8 mouse cellular contexts compared by ENCODE assay signal in the genomic region with DNA sequence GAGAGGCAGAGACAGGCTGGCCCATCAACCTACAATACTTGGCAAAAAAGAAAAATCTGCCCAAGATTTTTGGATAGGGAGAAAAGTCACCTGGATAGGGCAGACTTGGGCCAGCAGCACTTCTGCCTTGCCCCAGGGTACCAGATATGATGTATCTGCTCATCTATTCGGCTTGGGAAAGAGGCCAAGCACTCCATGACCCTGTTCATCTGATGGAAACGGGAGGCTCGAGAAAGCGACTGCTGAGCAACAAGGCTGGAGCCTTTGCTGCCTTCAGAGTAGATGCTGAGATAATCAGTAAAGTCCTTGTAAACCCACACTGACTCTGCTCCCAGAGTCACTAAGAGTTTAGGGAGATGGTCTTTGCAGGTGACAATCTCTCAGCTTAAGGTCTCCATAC. TPM values are rescaled to one million over a fixed set of nuclear protein-coding genes. Genes with fewer than 3 reads are reported as not detected.
DNase-seq lines count a peak whose midpoint lies in the region; ATAC-seq and TF ChIP-seq lines count a peak whose summit lies in the region.

No protein-coding gene starts in this region.

- peaks cover 31% of the 10 kb centered on the region for H3K36me3 ChIP-seq in liver, adult 2 months (ENCODE audit: control insufficient read depth, insufficient read depth, low read length)
- peaks cover 19% of the 10 kb centered on the region for H3K36me3 ChIP-seq in intestine, embryonic 15.5 days
- peaks cover 8% of the 10 kb centered on the region; the same call in 1 of the 2 replicates for H3K36me3 ChIP-seq in neural tube, embryonic 14.5 days (ENCODE audit: control insufficient read depth, insufficient read depth, low read length)

- peaks cover 18% of the 10 kb centered on the region for H3K4me1 ChIP-seq in liver, adult 2 months (ENCODE audit: control insufficient read depth, insufficient read depth, low read length)
- H3K4me1 ChIP-seq in embryonic fibroblast, embryonic 13.5 days (ENCODE audit: control insufficient read depth, insufficient read depth, low read length), result peaks cover 4% of the 10 kb centered on the region; the same call in 1 of the 2 replicates
- peaks cover 10% of the 10 kb centered on the region; the same call in 1 of the 2 replicates for H3K4me1 ChIP-seq in intestine, embryonic 15.5 days (replicated peaks)
- H3K4me1 ChIP-seq in neural tube, embryonic 14.5 days (ENCODE audit: control insufficient read depth, insufficient read depth, low read length), result peaks cover 7% of the 10 kb centered on the region; the same call in 1 of the 2 replicates

- WGBS in liver, adult 2 months, result 28% methylated on average over 4 of the region's 4 CpGs
- 82% methylated on average over 4 of the region's 4 CpGs for WGBS in intestine, embryonic 15.5 days
- 73% methylated on average over 4 of the region's 4 CpGs for WGBS in neural tube, embryonic 14.5 days

- TF ChIP-seq CTCF in liver, adult 2 months (IDR thresholded peaks at IDR 0.05; ENCODE audit: low read depth, low read length), result no peak
- TF ChIP-seq CTCF in embryonic fibroblast, embryonic 13.5 days (IDR thresholded peaks at IDR 0.05; ENCODE audit: borderline replicate concordance, insufficient read depth, low read length), result no peak

- no peak for ATAC-seq in intestine, embryonic 15.5 days
- no peak for ATAC-seq in neural tube, embryonic 14.5 days (ENCODE audit: low read depth)

- H3K4me3 ChIP-seq in liver, adult 2 months (ENCODE audit: insufficient read depth, low read depth, low read length), result peak overlapping the region; percentile 66
- H3K4me3 ChIP-seq in embryonic fibroblast, embryonic 13.5 days (ENCODE audit: insufficient read depth, low read length), result peak overlapping the region; percentile 59
- peak overlapping the region; percentile 63 for H3K4me3 ChIP-seq in intestine, embryonic 15.5 days (replicated peaks)
- H3K4me3 ChIP-seq in neural tube, embryonic 14.5 days (ENCODE audit: low read depth, low read length), result peak overlapping the region; percentile 44

- H3K79me2 ChIP-seq in liver, adult 2 months (ENCODE audit: control insufficient read depth, insufficient read depth, low read length), result peaks cover 13% of the 10 kb centered on the region; the same call in 1 of the 2 replicates

- no peaks in the 10 kb centered on the region; the same call in 1 of the 2 replicates for H3K9me3 ChIP-seq in intestine, embryonic 15.5 days
- H3K9me3 ChIP-seq in neural tube, embryonic 14.5 days (ENCODE audit: control insufficient read depth, low read length), result no peaks in the 10 kb centered on the region

- H3K9ac ChIP-seq in liver, adult 2 months (ENCODE audit: low read depth, low read length), result peak overlapping the region; percentile 58
- H3K9ac ChIP-seq in intestine, embryonic 15.5 days, result peak overlapping the region; percentile 65
- H3K9ac ChIP-seq in neural tube, embryonic 14.5 days (replicated peaks; ENCODE audit: low read depth, low read length), result peak overlapping the region; percentile 59

- peak; percentile 37 for DNase-seq in liver, adult 2 months (ENCODE audit: extremely low read depth, low read depth, low spot score)
- no peak for DNase-seq in liver
- no peak for DNase-seq in B cell, adult 2 months
- DNase-seq in thymus, postnatal 10 days (ENCODE audit: low spot score in 2 of 2), result no peak
- no peak for DNase-seq in left cerebral cortex, adult 9 months (ENCODE audit: low spot score in 2 of 2)

- peak overlapping the region; percentile 75 for H3K27ac ChIP-seq in liver, adult 2 months (replicated peaks; ENCODE audit: insufficient read depth, low read depth, low read length)
- H3K27ac ChIP-seq in embryonic fibroblast, embryonic 13.5 days (ENCODE audit: insufficient read depth, low read length), result no peak overlapping the region
- no peak overlapping the region for H3K27ac ChIP-seq in intestine, embryonic 15.5 days
- peak overlapping the region; percentile 61; the same call in 1 of the 2 replicates for H3K27ac ChIP-seq in neural tube, embryonic 14.5 days (ENCODE audit: low read depth, low read length)

- H3K4me2 ChIP-seq in intestine, embryonic 15.5 days (replicated peaks), result peak overlapping the region; percentile 65
- peak overlapping the region; percentile 75 for H3K4me2 ChIP-seq in neural tube, embryonic 14.5 days (ENCODE audit: low read depth, low read length)

- no peak for TF ChIP-seq POLR2A in liver, adult 2 months (IDR thresholded peaks at IDR 0.05; ENCODE audit: extremely low read depth, insufficient read depth, low read length)
- no peak for TF ChIP-seq POLR2A in embryonic fibroblast, embryonic 13.5 days (IDR thresholded peaks at IDR 0.05; ENCODE audit: low read depth, low read length)

- H3K27me3 ChIP-seq in liver, adult 2 months (ENCODE audit: control insufficient read depth, insufficient read depth, low read length), result no peaks in the 10 kb centered on the region
- no peaks in the 10 kb centered on the region for H3K27me3 ChIP-seq in intestine, embryonic 15.5 days (replicated peaks)
- no peaks in the 10 kb centered on the region for H3K27me3 ChIP-seq in neural tube, embryonic 14.5 days (ENCODE audit: control insufficient read depth, insufficient read depth, low read length)

RNA-seq across cellular contexts. Expression of gene Dbi, which starts 1.5 kb away (rescaled TPM):
- 1,543 and 1,850 TPM in 2 replicates for total RNA-seq in liver, adult 2 months (2014; rRNA removed)
- polyA plus RNA-seq in liver, adult 2 months (2012; rRNA removed), result 1,631 and 1,632 TPM in 2 replicates
- 267 and 293 TPM in 2 replicates for polyA plus RNA-seq in embryonic fibroblast, embryonic 13.5 days (2011; ENCODE audit: insufficient read length, low read depth, missing spikeins)
- polyA plus RNA-seq in intestine, embryonic 15.5 days (2015; fragmentation: Nextera tagmentation; extraction: Ambion mirVana), result 1,422 and 1,510 TPM in 2 replicates
- polyA plus RNA-seq in neural tube, embryonic 14.5 days (2014; fragmentation: Nextera tagmentation; extraction: Ambion mirVana), result 1,841 and 1,897 TPM in 2 replicates

RNA-seq across cellular contexts. Expression of gene 3110009E18Rik, which starts 1.6 kb away (rescaled TPM):
- 1.3 and 1.4 TPM in 2 replicates for total RNA-seq in liver, adult 2 months (2014; rRNA removed)
- polyA plus RNA-seq in liver, adult 2 months (2012; rRNA removed), result 0.61 and 0.65 TPM in 2 replicates
- 4.0 and 7.2 TPM in 2 replicates for polyA plus RNA-seq in embryonic fibroblast, embryonic 13.5 days (2011; ENCODE audit: insufficient read length, low read depth, missing spikeins)
- polyA plus RNA-seq in intestine, embryonic 15.5 days (2015; fragmentation: Nextera tagmentation; extraction: Ambion mirVana), result 15.6 and 18.4 TPM in 2 replicates
- 17.3 and 18.9 TPM in 2 replicates for polyA plus RNA-seq in neural tube, embryonic 14.5 days (2014; fragmentation: Nextera tagmentation; extraction: Ambion mirVana)

RNA-seq across cellular contexts. Expression of gene Tmem37, which starts 45.5 kb away (rescaled TPM):
- total RNA-seq in liver, adult 2 months (2014; rRNA removed), result 64.9 and 96.5 TPM in 2 replicates
- 172 and 299 TPM in 2 replicates for polyA plus RNA-seq in liver, adult 2 months (2012; rRNA removed)
- 18.7 and 25.9 TPM in 2 replicates for polyA plus RNA-seq in embryonic fibroblast, embryonic 13.5 days (2011; ENCODE audit: insufficient read length, low read depth, missing spikeins)
- polyA plus RNA-seq in intestine, embryonic 15.5 days (2015; fragmentation: Nextera tagmentation; extraction: Ambion mirVana), result 51.3 and 66.1 TPM in 2 replicates
- polyA plus RNA-seq in neural tube, embryonic 14.5 days (2014; fragmentation: Nextera tagmentation; extraction: Ambion mirVana), result 2.6 and 9.0 TPM in 2 replicates

Comparison
In these comparisons a context has a peak if more than half of its experiments do, and no peak if none do; other contexts are left out.
1. H3K27ac ChIP-seq: peak in liver, adult 2 months (single experiment) and neural tube, embryonic 14.5 days (single experiment); none in embryonic fibroblast, embryonic 13.5 days (single experiment) and intestine, embryonic 15.5 days (single experiment).
2. Peak in every context shown above with its lines, with median percentiles within 50 percentile points of each other: H3K4me3 ChIP-seq and H3K9ac ChIP-seq.